Mouse (Mus musculus): ENCODE measurements around the gene Ece1.
A peak's percentile ranks its signal among the peaks of the same experiment; 100 is the strongest.

Gene Ece1

DNA sequence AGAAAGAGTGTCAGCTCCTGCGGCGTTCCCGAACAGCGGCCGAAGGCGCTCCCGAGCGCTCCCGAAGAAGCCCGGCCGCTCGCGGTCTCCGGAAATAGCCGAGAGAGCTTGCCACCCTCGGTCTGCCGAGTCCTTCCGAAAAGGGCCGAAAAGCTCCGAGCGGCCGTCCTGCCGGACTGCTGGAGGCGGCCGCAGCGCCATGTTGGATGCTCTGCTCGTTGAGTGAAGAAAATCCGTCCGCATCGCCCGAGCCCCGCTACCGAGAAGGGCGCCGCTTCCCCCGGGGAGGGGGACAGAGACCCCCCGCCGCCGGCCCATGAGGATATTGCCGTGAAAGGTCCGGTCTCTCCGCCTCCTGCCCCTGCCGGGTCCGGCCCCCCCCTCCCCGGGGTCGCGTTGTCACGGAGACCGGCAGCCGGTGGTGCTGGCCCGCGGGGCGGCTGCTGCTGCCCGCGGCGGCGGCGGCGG lies 131.3 kb downstream of the Ece1 start:
- DNase-seq, result peak; percentile 100

DNA sequence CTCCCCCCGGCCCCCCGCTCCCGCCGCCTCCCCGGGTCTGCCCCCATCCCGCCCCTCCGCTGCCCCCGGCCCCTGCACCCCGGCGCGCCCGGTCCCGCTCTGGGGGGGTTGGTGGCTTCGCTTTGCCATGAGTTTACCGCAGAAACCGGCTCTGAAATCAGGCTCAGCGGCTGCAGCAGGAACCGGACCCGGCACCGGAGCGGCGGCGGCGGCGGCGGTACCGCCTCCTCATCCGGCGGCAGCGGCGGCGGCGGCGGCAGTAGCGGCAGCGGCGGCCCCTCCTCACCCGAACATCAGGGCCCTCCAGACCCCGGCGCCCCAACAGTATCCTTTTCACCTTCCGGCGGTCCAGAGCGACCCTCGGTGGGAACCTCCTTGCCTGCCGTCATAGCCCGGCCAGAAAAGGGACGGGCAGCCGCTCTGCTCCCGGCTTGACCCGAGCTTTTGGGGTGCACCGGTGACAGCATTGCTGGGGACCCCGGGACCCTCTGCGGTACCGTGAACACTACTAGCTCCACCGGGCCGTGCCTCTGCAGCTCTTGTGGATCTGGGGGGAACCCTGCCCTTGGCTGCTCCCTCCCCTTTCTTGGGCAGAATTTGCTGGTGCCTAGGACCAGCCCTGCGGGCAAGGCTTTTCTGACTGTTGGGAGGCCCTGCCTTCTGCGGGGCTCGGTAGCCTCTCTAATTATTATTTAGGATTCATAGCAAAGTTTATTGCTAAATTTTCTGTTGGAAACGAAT lies 132.0 kb downstream of the Ece1 start:
- peak; percentile 63 for DNase-seq

DNA sequence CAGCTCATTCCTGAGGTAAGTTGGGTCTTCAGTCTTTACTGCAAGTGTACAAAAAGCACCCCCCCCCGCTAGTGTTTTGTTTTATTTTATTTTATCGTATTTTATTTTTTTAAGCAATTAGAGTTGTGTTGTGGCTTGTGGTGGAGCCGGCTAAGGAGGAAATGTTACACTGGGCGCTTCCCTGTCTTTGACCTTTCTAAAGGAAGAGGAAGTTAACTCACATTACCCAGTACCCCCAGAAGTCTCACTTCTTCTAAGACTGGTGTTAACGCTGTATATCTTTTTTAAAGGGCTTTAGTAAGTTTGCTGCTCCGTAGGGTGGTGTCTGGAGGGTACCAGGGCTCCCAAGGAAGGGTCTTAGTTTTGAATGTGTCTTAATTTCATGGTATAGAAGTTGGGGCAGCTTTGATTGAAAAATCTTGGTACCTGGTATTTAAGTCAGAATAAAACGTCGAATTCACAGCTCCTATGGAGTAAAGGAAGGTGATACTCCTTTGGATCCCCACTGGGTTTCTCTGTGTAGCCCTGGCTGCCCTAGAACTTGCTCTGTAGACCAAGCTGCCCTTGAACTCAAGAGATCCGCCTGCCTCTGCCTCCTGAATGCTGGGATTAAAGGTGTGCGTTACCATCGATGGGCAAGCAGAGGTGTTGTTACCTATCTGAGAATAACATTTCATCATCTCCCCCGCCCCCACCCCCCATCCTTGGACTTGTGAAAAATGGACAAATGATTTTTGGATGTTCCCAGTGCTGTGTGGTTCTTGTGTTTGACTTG lies 132.7 kb downstream of the Ece1 start:
- peak; percentile 31 for DNase-seq

DNA sequence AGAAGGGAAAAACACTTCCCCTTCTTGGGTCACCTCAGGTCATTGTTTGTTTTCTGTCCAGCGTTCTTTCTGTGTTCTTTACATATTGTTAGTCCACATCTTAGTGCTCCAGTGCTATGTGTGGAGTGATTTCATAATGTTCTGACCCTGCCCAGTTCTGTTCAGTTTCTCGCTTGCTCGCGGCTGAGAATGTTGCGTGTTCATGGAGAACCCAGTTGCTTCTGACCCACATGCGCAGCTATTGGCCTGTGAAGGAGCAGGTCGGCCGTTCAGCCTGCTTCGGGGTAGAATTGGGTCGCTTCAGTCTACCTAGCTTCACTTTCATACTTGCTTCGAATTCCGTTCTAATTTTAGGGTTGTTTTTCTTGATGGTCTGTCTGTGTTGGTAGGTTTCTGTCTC lies 133.4 kb downstream of the Ece1 start:
- DNase-seq, result no peak

DNA sequence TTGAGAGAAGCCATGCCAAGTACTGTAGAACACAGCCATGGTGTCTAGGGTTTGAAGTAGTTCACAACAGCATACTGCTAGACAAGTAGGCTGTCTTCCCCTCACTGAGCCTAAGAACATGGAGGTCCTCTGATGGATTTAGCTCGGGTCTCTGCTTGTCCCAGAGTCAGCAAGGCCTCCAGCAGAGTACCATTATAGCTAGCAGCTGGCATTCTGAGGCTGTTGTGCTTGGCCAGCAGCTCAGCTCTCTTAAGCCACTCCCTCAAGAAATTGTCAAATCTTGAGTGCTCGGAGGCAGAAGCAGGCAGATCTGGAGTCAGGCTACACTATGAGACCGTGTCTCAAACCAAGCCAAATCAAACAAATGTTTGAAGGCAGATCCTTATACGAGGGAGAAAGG lies 136.2 kb downstream of the Ece1 start:
- DNase-seq, result no peak

DNA sequence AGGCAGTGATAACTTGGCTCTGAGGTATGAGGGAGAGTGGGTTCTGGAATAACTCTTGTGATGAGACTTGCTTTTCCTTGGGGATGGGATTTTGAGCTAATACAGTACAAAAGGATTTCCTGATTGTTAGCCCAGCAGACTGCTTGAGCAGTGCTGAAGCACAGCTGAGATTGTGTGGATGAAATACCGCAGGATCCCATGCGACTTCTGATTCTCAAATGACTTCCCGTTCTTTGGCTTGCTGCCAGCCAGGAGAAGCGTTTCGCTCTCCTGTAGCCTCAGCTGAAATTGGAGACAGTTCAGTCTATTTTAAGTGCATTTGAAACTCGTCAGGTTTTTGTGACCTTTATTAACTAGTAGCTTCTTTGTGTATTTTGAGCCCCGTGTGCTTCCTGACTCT lies 138.6 kb downstream of the Ece1 start:
- DNase-seq, result no peak

DNA sequence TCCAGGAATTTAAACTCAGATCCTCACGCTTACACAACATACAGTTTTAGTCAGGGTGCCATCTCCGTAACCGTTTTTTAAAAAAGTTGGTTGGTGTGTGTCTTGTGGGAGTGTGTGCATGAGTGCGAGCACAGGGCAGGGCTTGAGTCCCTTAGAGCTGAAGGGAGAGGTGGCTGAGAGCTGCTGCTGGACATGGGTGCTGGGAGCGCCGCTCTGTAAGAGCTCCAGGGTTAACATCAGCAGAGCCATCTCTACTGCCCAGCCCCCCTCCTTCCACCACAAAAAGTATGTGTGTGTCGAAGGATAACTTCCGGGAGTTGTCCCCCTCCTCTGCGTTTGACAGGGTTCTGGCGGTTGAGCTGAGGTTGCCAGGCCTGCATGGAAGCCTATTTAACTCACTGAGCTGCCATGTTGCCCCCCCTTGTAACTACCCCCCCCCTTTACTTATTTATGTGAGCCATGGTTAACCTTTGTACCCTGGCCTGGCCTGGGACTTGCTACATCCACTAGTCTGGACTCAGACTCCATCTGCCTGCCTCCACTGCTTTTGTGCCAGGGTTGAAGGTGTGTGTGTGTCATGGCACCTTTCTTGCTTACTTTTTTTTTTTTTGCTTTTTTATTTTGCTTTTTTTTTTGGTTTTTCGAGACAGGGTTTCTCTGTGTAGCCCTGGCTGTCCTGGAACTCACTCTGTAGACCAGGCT lies 142.0 kb downstream of the Ece1 start:
- no peak for DNase-seq

DNA sequence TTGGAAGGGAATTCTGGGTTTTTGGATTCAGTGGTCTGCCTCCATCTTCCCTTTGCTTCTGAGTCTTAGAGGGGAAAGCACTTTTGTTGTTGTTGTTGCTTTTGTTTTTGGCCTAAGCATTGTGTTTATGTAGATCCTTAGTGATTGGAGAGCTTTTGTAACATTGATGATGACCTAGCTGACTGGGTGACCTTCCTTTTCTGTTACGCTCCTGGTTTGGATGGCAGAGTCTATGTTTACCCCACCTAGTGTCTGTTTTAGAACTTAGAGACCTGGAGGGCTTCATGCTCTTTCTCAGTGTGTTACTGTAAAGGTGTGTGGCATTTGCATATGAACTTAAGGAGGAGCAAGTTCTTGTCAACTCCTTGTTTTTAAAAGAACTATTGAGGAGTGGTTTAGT lies 143.7 kb downstream of the Ece1 start:
- DNase-seq, result no peak

DNA sequence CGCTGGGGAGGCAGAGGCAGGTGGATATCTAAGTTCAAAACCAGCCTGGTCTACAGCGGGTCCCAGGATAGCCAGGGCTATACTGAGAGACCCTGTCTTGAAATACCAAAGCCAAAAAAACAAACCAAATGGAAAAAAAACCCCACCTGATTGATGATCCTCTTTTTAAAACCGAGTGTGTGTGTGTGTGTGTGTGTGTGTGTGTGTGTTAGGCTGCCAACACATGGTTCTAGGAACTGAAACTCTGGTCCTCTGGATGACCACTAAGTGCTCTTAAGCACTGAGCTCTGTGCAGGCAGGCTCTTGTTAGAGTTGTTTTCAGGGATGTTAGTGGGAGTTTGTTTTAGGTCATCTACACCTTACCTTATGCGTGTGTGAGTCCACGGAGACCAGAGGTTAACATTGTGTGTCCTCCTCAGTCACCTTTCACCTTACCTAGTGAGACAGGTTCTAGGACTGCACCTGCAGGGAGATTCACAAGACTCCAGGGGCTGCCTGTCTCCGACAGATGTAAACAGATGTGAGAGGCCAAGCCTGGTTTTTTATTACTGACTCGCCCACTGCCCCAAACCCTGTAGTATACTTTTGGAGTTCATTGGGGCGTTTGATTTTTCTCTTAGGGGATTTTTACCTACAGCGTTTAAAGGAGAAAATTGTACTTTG lies 145.0 kb downstream of the Ece1 start:
- no peak for DNase-seq

DNA sequence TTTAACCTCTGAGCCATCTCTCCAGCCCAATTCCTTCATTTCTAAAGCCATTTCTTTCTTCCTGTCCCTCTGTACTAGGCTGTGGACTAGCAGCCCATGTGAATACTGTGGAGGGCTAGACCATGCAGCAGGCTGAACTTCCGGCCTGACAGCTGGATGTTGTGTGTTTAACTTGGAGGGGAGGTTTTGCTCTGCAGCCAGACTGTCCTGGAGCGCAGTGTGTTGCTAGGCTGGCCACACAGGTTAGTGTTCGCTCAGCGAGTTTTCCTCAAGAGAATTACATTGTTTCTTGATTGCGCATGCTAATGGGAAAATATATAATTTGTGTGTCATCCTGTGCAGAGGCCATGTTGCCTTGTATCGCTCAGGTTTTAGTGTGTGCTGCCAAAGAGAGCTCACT lies 146.6 kb downstream of the Ece1 start:
- no peak for DNase-seq

DNA sequence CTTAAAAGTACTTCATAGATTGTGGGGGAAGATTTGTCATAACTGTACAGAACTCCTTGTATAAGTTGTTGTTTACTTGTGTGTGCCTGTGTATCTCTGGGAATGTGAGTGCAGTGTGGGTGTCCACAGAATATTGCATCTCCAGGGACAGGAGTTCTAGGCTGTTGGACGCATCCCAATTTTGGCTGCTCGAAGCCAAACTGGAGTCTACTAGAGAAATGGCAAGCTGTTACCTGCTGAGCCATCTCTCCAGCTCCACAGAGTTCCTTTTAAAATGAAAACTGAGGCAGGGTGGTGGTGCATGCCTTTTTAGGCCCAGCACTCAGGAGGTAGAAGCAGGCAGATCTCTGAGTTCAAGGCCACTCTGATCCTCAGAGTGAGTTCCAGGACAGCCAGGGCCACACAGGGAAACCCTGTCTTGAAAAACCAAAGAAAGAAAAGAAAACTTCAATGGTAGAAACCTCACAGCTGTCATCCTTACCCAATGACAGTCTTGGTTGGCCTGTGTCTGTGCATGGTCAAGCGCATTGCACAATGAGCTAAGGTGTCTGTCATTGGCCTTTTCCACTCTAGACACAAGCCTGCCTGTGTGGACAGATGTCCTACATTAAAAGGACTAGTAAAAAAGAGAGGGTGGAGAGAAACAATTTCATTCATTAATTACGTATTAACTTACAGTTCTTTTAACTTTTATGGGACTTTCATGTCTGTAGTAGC lies 147.9 kb downstream of the Ece1 start:
- no peak for DNase-seq

DNA sequence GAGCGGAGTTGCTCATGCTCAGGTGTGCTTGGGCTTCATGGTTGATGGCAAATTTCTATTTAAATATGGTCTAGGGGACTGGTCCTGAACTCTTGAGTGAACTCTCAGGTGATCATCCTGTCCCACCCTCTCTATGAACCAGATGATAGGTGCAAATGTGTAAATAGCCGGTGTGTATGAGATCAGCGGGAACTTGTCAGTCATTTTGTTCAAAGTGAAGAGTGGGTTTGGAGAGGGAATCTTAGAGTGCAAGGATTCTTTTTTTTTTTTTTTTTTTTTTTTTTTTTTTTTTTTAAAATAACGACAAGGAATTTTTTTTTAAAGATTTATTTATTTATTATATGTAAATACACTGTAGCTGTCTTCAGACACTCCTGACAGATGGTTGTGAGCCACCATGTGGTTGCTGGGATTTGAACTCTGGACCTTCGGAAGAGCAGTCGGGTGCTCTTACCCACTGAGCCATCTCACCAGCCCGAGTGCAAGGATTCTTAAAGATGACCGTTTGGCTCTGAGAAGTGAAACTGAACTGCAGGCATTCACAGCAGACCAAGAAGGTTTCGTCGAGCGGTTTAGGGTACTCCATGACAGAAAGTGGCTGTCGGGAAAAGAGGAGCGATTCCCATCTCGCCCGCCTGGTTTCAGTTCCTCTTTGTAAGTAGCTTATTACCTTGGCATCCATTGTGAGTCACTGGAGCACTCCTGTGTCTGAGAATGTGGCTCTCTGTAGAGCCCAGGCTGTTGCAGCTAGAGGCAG lies 151.9 kb downstream of the Ece1 start:
- no peak for DNase-seq
